Mouse (Mus musculus): ENCODE measurements around the gene Fxyd6.

Fxyd6 gene

DNA sequence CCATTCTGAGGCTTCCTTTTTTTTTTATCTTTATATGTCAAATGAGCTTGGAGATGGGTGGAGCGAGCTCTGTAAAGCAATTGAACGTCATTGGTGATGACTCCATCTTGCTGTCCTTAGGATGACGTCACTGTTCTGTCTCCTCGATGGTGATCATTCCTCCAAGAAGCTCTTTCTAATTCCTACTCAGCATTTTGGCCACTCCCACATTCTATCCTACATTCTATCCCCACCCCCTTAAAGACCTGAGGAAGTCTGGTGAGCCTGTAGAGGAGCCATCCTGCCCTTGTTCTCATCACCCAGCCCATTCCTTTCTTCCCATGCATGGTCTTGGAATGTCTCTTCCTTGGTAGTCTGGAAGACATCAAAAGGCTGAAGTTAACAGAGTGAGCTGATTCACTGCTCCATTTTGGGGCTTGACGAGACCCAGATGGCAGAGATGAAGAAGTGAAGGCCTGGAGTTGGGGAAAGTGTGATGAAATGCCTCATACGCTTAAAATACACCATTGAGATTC, 5.1 kb downstream of the Fxyd6 start:
- no peak for DNase-seq (ENCODE audit: extremely low read depth, low read depth, low spot score)

DNA sequence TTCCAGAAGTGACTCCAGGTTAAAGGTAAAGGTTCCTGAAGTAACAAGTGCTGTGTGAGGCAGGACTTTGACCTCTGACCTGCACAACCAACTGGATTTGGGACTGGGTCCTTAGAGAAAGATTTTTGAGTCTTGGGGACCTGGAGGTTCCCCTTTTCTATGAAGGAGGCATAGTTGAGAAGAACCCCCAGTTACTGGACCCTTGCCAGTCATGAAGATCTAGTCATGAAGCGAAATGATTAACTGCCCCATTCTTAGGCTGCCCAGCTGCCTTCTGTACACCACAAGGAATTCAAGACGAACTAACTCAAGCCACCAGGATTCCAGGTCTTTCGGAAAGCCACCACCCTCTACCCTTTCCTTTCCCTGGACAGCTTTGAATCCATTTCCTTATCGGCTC, 6.4 kb downstream of the Fxyd6 start:
- no peak for DNase-seq (ENCODE audit: extremely low read depth, low read depth, low spot score)

DNA sequence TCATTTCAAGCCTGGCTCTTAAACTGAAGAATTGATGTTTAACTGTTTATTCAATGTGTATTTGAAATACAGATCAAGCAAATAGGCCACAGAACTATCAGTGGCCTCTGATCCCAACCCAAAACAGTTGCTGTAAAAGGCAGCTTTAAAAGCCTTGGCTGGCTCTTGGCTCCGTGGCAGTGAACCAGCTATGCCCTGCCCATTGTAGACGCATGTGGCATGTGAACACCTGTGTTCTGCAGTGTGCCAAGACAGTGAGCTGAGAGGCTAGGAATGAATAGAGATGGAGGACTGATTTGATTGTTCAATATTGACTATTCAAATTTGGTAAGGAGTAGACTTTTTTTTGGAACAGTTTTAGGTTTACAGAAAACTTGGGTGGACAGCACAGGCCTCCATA, 6.9 kb downstream of the Fxyd6 start:
- no peak for DNase-seq (ENCODE audit: extremely low read depth, low read depth, low spot score)

GRCm38 (mm10) chr9:45380411-45381251, 10.6 kb downstream of the Fxyd6 start:
- DNase-seq (ENCODE audit: extremely low read depth, low read depth, low spot score), result no peak

GRCm38 (mm10) chr9:45382336-45382735, 12.4 kb downstream of the Fxyd6 start:
- DNase-seq (ENCODE audit: extremely low read depth, low read depth, low spot score), result no peak

- DNase-seq (ENCODE audit: extremely low read depth, low read depth, low spot score), result no peak
Measured at GRCm38 (mm10) chr9:45382834-45383233, 12.8 kb downstream of the Fxyd6 start.

DNA sequence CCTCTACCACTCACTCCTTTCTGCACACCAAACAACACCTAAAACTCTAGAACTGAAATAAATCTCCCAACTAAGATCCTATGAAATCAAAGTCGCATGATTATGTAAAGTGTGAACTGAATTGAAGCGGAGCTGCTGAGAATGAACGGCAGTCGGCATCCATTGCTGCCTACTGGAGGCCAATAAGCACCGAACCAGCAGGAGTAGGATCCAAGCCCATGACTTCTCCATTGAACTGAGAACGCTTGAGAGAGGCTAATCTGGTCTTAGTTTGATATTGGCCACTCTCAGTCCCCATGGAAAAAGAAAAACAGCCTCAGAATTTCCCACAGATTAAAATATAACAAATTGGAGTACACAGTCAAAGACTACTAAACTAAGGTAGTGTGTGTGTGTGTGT, 13.9 kb downstream of the Fxyd6 start:
- DNase-seq (ENCODE audit: extremely low read depth, low read depth, low spot score), result no peak

GRCm38 (mm10) chr9:45386698-45387097, 16.7 kb downstream of the Fxyd6 start:
- DNase-seq (ENCODE audit: extremely low read depth, low read depth, low spot score), result no peak

- no peak for DNase-seq (ENCODE audit: extremely low read depth, low read depth, low spot score)
Measured at GRCm38 (mm10) chr9:45388385-45388994, 18.5 kb downstream of the Fxyd6 start.

- no peak for DNase-seq (ENCODE audit: extremely low read depth, low read depth, low spot score)
Measured at GRCm38 (mm10) chr9:45389596-45389995, 19.6 kb downstream of the Fxyd6 start.

DNA sequence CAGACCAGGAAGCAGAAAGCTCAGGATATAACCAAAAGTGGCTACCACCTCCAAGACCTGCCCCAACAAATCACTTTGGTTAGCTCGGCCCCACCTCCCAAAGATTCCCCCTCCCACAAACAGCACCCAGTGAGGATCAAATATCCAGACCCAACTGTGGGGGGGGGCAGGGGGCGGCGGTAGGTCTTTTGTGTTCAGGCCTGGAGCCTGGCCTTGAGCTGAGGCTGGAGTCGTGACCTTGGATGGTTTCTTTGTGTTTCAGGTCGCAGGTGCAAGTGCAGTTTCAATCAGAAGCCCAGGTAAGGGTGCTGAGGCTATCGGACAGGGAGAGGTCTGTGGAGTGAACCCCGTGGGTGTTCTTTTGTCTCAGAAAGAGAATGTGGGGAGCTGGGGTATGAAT, 21.3 kb downstream of the Fxyd6 start:
- no peak for DNase-seq (ENCODE audit: extremely low read depth, low read depth, low spot score)

- no peak for DNase-seq (ENCODE audit: extremely low read depth, low read depth, low spot score)
Measured at GRCm38 (mm10) chr9:45395218-45395617, 25.2 kb downstream of the Fxyd6 start.

DNA sequence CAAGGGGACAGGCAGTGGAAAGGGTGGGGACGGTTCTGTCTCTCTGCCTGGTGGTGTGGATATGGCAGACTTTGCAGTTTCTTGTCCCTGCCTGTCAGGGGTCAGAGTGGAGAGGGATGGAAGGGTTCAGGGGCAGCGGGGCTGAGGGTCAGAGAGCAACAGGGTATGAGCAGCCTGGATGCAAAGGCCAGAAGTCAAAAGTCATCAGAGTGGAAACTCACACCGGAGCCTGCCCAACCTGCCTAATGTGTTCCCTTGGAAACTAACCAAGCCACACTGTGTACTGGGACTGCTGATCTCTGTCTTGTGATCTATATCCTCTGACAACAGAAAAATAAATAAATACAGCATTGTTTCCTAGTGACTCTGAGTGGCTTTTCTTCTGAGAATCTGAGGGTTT, 25.8 kb downstream of the Fxyd6 start:
- no peak for DNase-seq (ENCODE audit: extremely low read depth, low read depth, low spot score)

DNA sequence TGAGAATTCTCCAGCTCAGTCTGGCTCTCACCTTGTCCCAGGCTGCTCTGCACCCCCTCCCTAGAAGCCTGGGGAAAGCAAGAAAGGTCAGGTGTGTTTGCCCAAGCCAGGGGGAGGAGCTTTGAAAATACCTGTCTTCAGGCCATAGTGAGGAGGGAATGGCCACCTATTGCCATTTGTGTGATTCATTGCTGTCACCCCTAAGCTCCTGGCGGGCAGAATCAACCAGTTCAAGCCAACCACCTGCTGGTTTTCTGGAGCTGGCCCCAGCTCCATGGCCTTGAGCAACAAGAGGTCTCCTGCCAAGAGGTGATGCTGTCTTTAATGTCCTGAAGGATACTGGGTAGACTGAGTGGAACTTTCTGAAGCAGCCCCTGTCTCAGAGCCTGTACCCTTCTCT, 28.4 kb downstream of the Fxyd6 start:
- no peak for DNase-seq (ENCODE audit: extremely low read depth, low read depth, low spot score)

DNA sequence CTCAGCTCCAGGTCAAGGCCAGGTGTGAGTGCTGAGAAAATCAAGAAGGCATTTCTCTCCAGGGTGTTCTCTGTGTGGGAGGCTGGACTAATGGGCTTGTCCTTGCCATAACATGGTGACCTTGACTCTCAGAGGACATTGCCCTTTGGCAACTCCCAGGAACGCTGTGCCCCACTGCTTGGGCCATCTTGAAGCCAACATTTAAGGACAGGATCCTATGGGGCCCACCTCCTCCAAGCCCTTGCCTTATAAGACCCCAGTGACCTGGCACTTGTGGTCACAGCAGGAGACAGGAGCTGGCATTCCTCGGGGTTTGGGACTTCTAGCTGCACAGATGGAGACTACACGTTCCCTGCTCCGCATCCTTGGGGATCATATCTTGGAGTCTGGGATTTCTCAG, 29.4 kb downstream of the Fxyd6 start, which contains the start of gene Fxyd2:
Gene Fxyd2, plus strand, starts transcription at position 236 of the 400 bp plus-strand sequence.
- no peak for DNase-seq (ENCODE audit: extremely low read depth, low read depth, low spot score)

GRCm38 (mm10) chr9:45401851-45402250, 31.9 kb downstream of the Fxyd6 start:
- DNase-seq (ENCODE audit: extremely low read depth, low read depth, low spot score), result no peak

DNA sequence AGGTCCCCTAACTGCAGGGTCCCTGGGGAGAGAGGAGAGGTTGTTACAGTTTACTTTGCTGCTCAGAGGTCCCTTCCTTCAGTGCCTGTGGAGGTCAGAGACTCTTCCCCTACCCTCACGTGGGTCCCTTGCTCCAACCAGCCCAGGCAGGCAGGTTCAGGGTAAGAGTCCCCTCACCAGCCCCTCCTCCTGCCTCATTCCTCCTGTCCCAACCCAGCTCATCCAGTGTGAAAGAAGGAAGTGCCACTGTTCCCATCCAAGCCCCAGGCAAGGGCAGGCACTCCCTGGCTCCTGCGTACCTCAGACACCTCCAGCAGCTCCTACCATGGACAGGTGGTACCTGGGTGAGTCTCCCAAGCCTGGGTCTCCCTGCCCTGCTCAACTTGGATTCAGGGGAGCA, 33.0 kb downstream of the Fxyd6 start:
- no peak for DNase-seq (ENCODE audit: extremely low read depth, low read depth, low spot score)

- DNase-seq (ENCODE audit: extremely low read depth, low read depth, low spot score), result no peak
Measured at GRCm38 (mm10) chr9:45405694-45406093, 35.7 kb downstream of the Fxyd6 start.

DNA sequence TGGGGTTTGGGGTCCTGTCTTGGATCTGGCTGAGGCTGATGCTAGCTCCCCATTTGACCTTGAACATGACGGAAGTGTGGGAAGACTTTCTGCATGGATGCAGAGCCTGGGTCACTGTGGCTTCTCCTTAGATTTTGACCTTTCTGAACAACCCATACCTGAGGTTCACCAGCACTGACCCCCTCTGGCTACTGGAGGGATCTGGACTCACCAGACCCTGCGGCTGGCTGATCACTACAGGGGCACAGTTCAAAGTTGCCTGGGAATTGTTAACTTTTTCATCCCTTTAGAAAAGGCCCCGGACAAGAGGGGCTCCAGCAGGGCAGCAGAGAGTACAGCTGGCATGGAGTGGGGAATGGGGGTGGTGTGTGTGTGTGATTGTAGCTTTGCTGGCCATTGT, 36.8 kb downstream of the Fxyd6 start:
- no peak for DNase-seq (ENCODE audit: extremely low read depth, low read depth, low spot score)

DNA sequence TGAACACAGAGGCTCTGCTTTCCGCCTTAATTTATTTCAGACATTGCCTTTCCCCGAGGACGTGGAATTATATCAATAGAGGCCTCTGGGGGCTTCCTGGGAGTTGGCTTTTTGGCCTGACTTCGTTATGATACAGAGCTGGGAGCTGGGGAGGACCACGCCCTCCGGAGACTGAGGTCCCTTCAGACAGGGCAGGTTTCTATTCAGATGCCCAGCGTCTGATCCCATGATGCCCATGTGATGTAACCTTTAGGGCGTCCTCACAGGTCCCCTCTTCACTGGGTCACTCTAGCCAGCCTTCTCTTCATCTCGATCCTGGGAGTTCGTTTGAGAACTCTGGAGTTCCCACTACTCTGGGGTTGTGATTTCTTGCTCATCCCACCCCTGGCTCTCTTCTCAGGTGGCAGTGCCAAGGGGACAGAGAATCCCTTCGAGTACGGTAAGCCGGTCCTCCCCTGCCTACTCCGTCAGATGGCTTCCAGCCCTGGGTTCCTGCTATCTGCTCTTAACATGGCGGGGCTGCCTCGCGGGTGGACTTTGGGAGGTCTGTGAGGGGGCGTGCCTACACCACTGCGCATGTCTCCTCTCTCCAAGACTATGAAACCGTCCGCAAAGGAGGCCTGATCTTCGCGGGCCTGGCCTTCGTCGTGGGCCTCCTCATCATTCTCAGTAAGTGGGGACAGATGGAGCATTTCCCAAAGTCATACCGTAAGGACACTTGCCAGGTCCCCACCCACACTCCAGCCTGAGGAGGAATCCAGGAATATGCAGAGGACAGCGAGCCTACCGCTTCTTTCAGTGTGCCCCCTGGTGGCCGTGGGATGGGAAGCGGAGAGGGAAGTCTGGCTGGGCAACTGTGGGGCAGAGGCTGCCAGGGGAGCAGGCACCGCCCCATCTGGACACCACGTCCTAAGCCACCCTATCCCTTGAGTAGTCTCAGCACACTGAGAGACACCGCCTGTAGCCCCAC, 38.0 kb downstream of the Fxyd6 start:
- DNase-seq (ENCODE audit: extremely low read depth, low read depth, low spot score), result no peak

DNA sequence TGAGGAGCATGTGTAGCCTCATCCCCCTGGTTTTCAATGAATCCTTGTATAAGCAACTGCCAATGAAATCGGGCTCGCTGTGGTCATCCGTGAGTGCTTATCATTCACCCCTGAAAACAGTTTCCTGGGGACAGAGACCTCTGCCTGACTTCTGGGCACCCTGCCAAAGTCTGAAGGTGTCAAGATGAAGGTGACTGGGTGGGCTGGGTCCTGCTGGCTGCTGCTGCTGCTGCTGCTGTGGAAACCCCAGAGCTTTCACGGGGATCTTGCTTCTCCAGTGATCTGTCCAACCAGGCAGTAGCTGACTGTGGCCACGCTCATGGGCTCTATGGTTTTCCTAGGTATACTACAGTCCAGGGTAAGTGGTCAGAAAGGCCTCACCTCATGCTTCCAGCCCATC, 40.2 kb downstream of the Fxyd6 start:
- no peak for DNase-seq (ENCODE audit: extremely low read depth, low read depth, low spot score)
